Mouse (Mus musculus) olfactory bulb, adult 2 months (tissue): ENCODE measurements around the gene Susd5.

ENCODE experiments used
- CTCF ChIP-seq: fragments of 200-500 bp; IDR thresholded peaks from 2 replicates; pipeline ENCODE4 v1.5.1; 2012; ENCODE audit warnings: low read depth, mild to moderate bottlenecking, low read length, moderate library complexity; ENCODE audit not compliant: insufficient read depth
- POLR2A ChIP-seq: fragments of 200-500 bp; IDR thresholded peaks from 2 replicates; pipeline ENCODE4 v1.6.1; 2012; ENCODE audit warnings: mild to moderate bottlenecking, low read depth, low read length, moderate library complexity; ENCODE audit not compliant: insufficient read depth

- no peak for TF ChIP-seq CTCF
- no peak for TF ChIP-seq POLR2A
Observed at GRCm38 (mm10) chr9:114110268-114110667, 53.3 kb downstream of the Susd5 start.
